Mouse (Mus musculus): Measurements from ENCODE around the gene Ntm. TPM values are rescaled to one million over a fixed set of nuclear protein-coding genes. Genes with fewer than 3 reads are reported as not detected.

The Ntm gene
- polyA plus RNA-seq, 1 experiment = not detected

GRCm38 (mm10) chr9:29568571-29568970, 394.4 kb downstream of the Ntm start:
- Histone ChIP-seq H3K4me3 (ENCODE audit: insufficient read depth, poor library complexity, severe bottlenecking) (no peak overlapping the region), H3K79me2 (ENCODE audit: control insufficient read depth, insufficient read depth) (no peaks in the 10 kb centered on the region), H3K79me3 (ENCODE audit: low read depth) (no peaks in the 10 kb centered on the region), H3ac (ENCODE audit: control insufficient read depth, insufficient read length, low read depth) (no peak overlapping the region), H3K27me3 (ENCODE audit: control insufficient read depth, insufficient read depth, insufficient read length) (no peaks in the 10 kb centered on the region), H3K36me3 (ENCODE audit: control insufficient read depth, insufficient read depth) (no peaks in the 10 kb centered on the region)
- TF ChIP-seq CEBPB (IDR thresholded peaks at IDR 0.05; ENCODE audit: low read depth) = no peak
- TF ChIP-seq MAX (IDR thresholded peaks at IDR 0.05) = no peak

- Histone ChIP-seq H3K27me3 (ENCODE audit: control insufficient read depth, insufficient read depth, insufficient read length) (no peaks in the 10 kb centered on the region), H3ac (ENCODE audit: control insufficient read depth, insufficient read length, low read depth) (no peak overlapping the region), H3K79me2 (ENCODE audit: control insufficient read depth, insufficient read depth) (no peaks in the 10 kb centered on the region), H3K36me3 (ENCODE audit: control insufficient read depth, insufficient read depth) (no peaks in the 10 kb centered on the region), H3K4me3 (ENCODE audit: insufficient read depth, poor library complexity, severe bottlenecking) (no peak overlapping the region), H3K79me3 (ENCODE audit: low read depth) (no peaks in the 10 kb centered on the region)
- TF ChIP-seq MYOD1 (IDR thresholded peaks at IDR 0.05; ENCODE audit: control insufficient read depth, insufficient read length, low read depth) (no peak), MAX (IDR thresholded peaks at IDR 0.05) (no peak), CTCF (IDR thresholded peaks at IDR 0.05; ENCODE audit: control insufficient read depth, insufficient read depth, insufficient read length) (no peak), USF1 (IDR thresholded peaks at IDR 0.05; ENCODE audit: low read depth) (no peak), MYOG (IDR thresholded peaks at IDR 0.05; ENCODE audit: control insufficient read depth, extremely low read depth, insufficient read length) (no peak), FOSL1 (IDR thresholded peaks at IDR 0.05; ENCODE audit: insufficient read depth, low read length, poor library complexity, severe bottlenecking) (no peak), CEBPB (IDR thresholded peaks at IDR 0.05; ENCODE audit: low read depth) (no peak)
Observed at GRCm38 (mm10) chr9:29562419-29563071, 400.4 kb downstream of the Ntm start.

GRCm38 (mm10) chr9:29558915-29559314, 404.0 kb downstream of the Ntm start:
- Histone ChIP-seq H3K4me3 (ENCODE audit: insufficient read depth, poor library complexity, severe bottlenecking) (no peak overlapping the region), H3ac (ENCODE audit: control insufficient read depth, insufficient read length, low read depth) (no peak overlapping the region), H3K79me2 (ENCODE audit: control insufficient read depth, insufficient read depth) (no peaks in the 10 kb centered on the region), H3K27me3 (ENCODE audit: control insufficient read depth, insufficient read depth, insufficient read length) (no peaks in the 10 kb centered on the region), H3K79me3 (ENCODE audit: low read depth) (no peaks in the 10 kb centered on the region), H3K36me3 (ENCODE audit: control insufficient read depth, insufficient read depth) (no peaks in the 10 kb centered on the region)
- TF ChIP-seq MAX (IDR thresholded peaks at IDR 0.05) (no peak), FOSL1 (IDR thresholded peaks at IDR 0.05; ENCODE audit: insufficient read depth, low read length, poor library complexity, severe bottlenecking) (no peak), CEBPB (IDR thresholded peaks at IDR 0.05; ENCODE audit: low read depth) (no peak)

- no peaks in the 10 kb centered on the region for H3K36me3 ChIP-seq (ENCODE audit: control insufficient read depth, insufficient read depth)
- TF ChIP-seq FOSL1 (IDR thresholded peaks at IDR 0.05; ENCODE audit: insufficient read depth, low read length, poor library complexity, severe bottlenecking) = no peak
- TF ChIP-seq CTCF (IDR thresholded peaks at IDR 0.05; ENCODE audit: control insufficient read depth, insufficient read depth, insufficient read length) = no peak
- no peak for TF ChIP-seq MYOG (IDR thresholded peaks at IDR 0.05; ENCODE audit: control insufficient read depth, extremely low read depth, insufficient read length)
- no peak for TF ChIP-seq USF1 (IDR thresholded peaks at IDR 0.05; ENCODE audit: low read depth)
- no peak for TF ChIP-seq MAX (IDR thresholded peaks at IDR 0.05)
- H3ac ChIP-seq (ENCODE audit: control insufficient read depth, insufficient read length, low read depth) = no peak overlapping the region
- H3K79me3 ChIP-seq (ENCODE audit: low read depth) = no peaks in the 10 kb centered on the region
- H3K79me2 ChIP-seq (ENCODE audit: control insufficient read depth, insufficient read depth) = no peaks in the 10 kb centered on the region
- H3K4me3 ChIP-seq (ENCODE audit: insufficient read depth, poor library complexity, severe bottlenecking) = no peak overlapping the region
- H3K27me3 ChIP-seq (ENCODE audit: control insufficient read depth, insufficient read depth, insufficient read length) = no peaks in the 10 kb centered on the region
Observed at GRCm38 (mm10) chr9:29550582-29550981, 412.4 kb downstream of the Ntm start.

- no peak overlapping the region for H3ac ChIP-seq (ENCODE audit: control insufficient read depth, insufficient read length, low read depth)
- H3K79me2 ChIP-seq (ENCODE audit: control insufficient read depth, insufficient read depth) = no peaks in the 10 kb centered on the region
- TF ChIP-seq CTCF (IDR thresholded peaks at IDR 0.05; ENCODE audit: control insufficient read depth, insufficient read depth, insufficient read length) = no peak
- TF ChIP-seq USF1 (IDR thresholded peaks at IDR 0.05; ENCODE audit: low read depth) = no peak
- no peak for TF ChIP-seq MAX (IDR thresholded peaks at IDR 0.05)
- no peak for TF ChIP-seq MYOG (IDR thresholded peaks at IDR 0.05; ENCODE audit: control insufficient read depth, extremely low read depth, insufficient read length)
- H3K36me3 ChIP-seq (ENCODE audit: control insufficient read depth, insufficient read depth) = no peaks in the 10 kb centered on the region
- no peak overlapping the region for H3K4me3 ChIP-seq (ENCODE audit: insufficient read depth, poor library complexity, severe bottlenecking)
- H3K79me3 ChIP-seq (ENCODE audit: low read depth) = no peaks in the 10 kb centered on the region
- H3K27me3 ChIP-seq (ENCODE audit: control insufficient read depth, insufficient read depth, insufficient read length) = no peaks in the 10 kb centered on the region
Observed at GRCm38 (mm10) chr9:29550107-29550506, 412.8 kb downstream of the Ntm start.

- Histone ChIP-seq H3K36me3 (ENCODE audit: control insufficient read depth, insufficient read depth) (no peaks in the 10 kb centered on the region), H3K27me3 (ENCODE audit: control insufficient read depth, insufficient read depth, insufficient read length) (no peaks in the 10 kb centered on the region), H3K79me3 (ENCODE audit: low read depth) (no peaks in the 10 kb centered on the region), H3ac (ENCODE audit: control insufficient read depth, insufficient read length, low read depth) (no peak overlapping the region), H3K4me3 (ENCODE audit: insufficient read depth, poor library complexity, severe bottlenecking) (no peak overlapping the region), H3K79me2 (ENCODE audit: control insufficient read depth, insufficient read depth) (no peaks in the 10 kb centered on the region)
- TF ChIP-seq FOSL1 (IDR thresholded peaks at IDR 0.05; ENCODE audit: insufficient read depth, low read length, poor library complexity, severe bottlenecking) (no peak), MAX (IDR thresholded peaks at IDR 0.05) (no peak), USF1 (IDR thresholded peaks at IDR 0.05; ENCODE audit: low read depth) (no peak), CEBPB (IDR thresholded peaks at IDR 0.05; ENCODE audit: low read depth) (no peak), MYOD1 (IDR thresholded peaks at IDR 0.05; ENCODE audit: control insufficient read depth, insufficient read length, low read depth) (no peak), MYOG (IDR thresholded peaks at IDR 0.05; ENCODE audit: control insufficient read depth, extremely low read depth, insufficient read length) (no peak), CTCF (IDR thresholded peaks at IDR 0.05; ENCODE audit: control insufficient read depth, insufficient read depth, insufficient read length) (no peak)
Observed at GRCm38 (mm10) chr9:29536415-29536814, 426.5 kb downstream of the Ntm start.

Measured in C2C12 (cell line).